Mouse (Mus musculus): ENCODE results near the gene Dusp16. TPM values are rescaled to one million over a fixed set of nuclear protein-coding genes. Genes with fewer than 3 reads are reported as not detected.

Gene Dusp16
- total and polyA plus RNA-seq, 2 experiments from 2014 or later: 3.2 to 3.9 TPM

DNA sequence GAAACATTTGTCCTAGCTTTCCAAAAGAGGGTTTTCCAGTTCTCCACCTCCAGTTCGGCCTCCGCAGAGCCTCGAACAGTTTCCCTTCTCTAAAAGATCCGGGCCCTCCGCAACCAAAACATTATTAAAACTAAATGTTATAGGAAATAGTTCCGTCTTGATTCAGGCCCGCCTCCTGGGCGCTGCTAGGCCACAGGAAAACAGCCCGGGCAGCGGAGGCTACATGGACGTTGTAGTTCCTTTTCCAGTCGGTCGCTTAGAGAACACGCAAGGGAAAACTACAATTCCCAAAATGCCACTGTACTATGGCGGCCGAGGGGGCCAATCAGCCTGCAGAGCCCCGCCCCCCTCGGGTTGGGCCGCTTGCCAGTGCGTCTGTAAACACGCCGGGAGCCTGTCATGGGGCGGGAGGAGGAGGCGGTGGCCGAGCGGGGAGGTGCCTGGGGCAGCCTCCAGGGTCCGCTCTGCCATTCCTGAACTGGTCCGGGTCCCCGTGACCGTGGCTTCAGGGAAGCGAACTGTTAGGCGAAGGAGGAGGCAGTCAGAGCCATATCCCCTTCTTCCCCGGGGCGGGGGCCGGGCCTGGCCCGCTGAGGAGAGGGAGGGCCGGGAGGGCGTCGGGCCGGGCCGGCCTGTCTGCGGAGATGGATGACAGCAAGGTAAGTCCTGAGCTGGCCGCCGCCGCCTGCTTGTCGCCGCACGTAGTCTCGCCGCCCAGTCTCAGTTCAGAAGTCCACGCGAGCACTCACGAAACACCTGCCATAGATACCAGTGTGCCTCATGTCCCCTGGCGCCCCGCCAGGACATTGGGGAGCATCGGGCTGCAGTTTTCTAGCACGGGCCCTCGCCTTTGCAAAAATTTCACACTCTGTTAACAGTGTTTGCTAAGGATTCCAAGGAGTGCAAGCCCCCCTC, 37.6 kb upstream of the Dusp16 start, which contains the start of gene Crebl2:
Gene Crebl2 (plus strand): TSS at position 369 of the 915 bp plus-strand sequence.
- DNase-seq (ENCODE audit: low spot score): peak; percentile 100
- Histone ChIP-seq H3K9me3 (ENCODE audit: low read length) (no peaks in the 10 kb centered on the region), H3K4me1 (ENCODE audit: insufficient read depth, low read length) (no peaks in the 10 kb centered on the region), H3K27ac (ENCODE audit: low read depth, low read length) (peak within 1 kb of the TSS; percentile 90), H3K36me3 (ENCODE audit: insufficient read depth, low read length) (no peaks in the 10 kb centered on the region), H3K9ac (replicated peaks; ENCODE audit: low read length, poor library complexity, severe bottlenecking) (peak within 1 kb of the TSS; percentile 86), H3K4me3 (ENCODE audit: low read depth, low read length) (peak within 1 kb of the TSS; percentile 77), H3K4me2 (ENCODE audit: low read depth, low read length, poor library complexity, severe bottlenecking) (peak within 1 kb of the TSS; percentile 79), H3K27me3 (ENCODE audit: insufficient read depth, low read length) (no peaks in the 10 kb centered on the region)
- under 1% methylated on average over 45 of the region's 58 CpGs for WGBS
- ATAC-seq (ENCODE audit: low FRiP score): peak; percentile 97
- peak; percentile 38; the same call in 1 of the 2 replicates for TF ChIP-seq CTCF (IDR thresholded peaks at IDR 0.05)

DNA sequence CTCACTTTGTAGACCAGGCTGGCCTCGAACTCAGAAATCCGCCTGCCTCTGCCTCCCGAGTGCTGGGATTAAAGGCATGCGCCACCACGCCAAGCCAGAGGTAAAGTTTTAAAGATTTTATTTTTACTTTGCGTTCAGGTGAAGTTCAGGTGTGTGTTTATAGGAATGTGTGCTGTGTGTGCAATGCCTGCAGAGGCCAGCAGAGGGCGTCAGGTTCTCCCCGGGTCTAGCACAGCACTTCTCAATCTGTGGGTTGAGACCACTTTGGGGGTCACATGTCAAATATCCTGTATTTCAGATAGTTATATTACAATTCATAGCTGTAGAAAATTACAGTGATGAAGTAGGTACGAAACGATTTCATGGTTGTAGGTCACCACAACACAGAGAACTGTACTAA, 30.4 kb upstream of the Dusp16 start:
- WGBS: 71% methylated on average over 10 of the region's 10 CpGs
- no peaks in the 10 kb centered on the region for H3K36me3 ChIP-seq (ENCODE audit: insufficient read depth, low read length)
- ATAC-seq (ENCODE audit: low FRiP score): no peak

DNA sequence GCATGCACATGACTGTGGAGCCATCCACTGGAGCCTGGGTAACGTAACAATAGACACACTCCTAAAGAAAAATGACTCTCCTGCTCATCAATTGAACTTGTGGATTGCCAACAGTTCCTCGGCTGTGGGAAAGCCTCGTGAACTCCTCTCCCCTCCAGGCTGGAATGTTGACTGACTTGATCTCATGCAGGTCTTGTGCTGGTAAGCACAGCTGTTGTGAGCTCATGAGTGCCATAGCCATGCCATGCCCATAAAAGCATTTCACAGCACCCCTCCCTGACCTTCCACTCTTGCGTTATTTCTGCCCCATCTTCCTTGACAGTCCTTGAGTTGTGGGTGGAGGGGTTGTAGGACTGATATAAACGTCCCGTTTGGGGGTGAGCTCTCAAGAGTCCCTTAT, 28.0 kb upstream of the Dusp16 start:
- Histone ChIP-seq H3K27me3 (ENCODE audit: insufficient read depth, low read length) (no peaks in the 10 kb centered on the region), H3K27ac (ENCODE audit: low read depth, low read length) (no peak overlapping the region), H3K4me2 (ENCODE audit: low read depth, low read length, poor library complexity, severe bottlenecking) (no peak overlapping the region), H3K9ac (replicated peaks; ENCODE audit: low read length, poor library complexity, severe bottlenecking) (no peak overlapping the region), H3K4me1 (ENCODE audit: insufficient read depth, low read length) (no peaks in the 10 kb centered on the region), H3K36me3 (ENCODE audit: insufficient read depth, low read length) (no peaks in the 10 kb centered on the region), H3K9me3 (ENCODE audit: low read length) (no peaks in the 10 kb centered on the region), H3K4me3 (ENCODE audit: low read depth, low read length) (no peak overlapping the region)
- no peak for TF ChIP-seq CTCF (IDR thresholded peaks at IDR 0.05)
- WGBS: 66% methylated on average over 6 of the region's 6 CpGs
- DNase-seq (ENCODE audit: low spot score) (no peak), ATAC-seq (ENCODE audit: low FRiP score) (no peak)

More for the DNA sequence above, 30.4 kb upstream of the Dusp16 start:
- no peaks in the 10 kb centered on the region for H3K27me3 ChIP-seq (ENCODE audit: insufficient read depth, low read length)
- H3K9ac ChIP-seq (replicated peaks; ENCODE audit: low read length, poor library complexity, severe bottlenecking): no peak overlapping the region
- DNase-seq (ENCODE audit: low spot score): no peak
- H3K9me3 ChIP-seq (ENCODE audit: low read length): no peaks in the 10 kb centered on the region
- H3K4me2 ChIP-seq (ENCODE audit: low read depth, low read length, poor library complexity, severe bottlenecking): no peak overlapping the region
- no peak overlapping the region for H3K27ac ChIP-seq (ENCODE audit: low read depth, low read length)
- peak; percentile 64 for TF ChIP-seq CTCF (IDR thresholded peaks at IDR 0.05)
- no peak overlapping the region for H3K4me3 ChIP-seq (ENCODE audit: low read depth, low read length)
- no peaks in the 10 kb centered on the region for H3K4me1 ChIP-seq (ENCODE audit: insufficient read depth, low read length)

DNA sequence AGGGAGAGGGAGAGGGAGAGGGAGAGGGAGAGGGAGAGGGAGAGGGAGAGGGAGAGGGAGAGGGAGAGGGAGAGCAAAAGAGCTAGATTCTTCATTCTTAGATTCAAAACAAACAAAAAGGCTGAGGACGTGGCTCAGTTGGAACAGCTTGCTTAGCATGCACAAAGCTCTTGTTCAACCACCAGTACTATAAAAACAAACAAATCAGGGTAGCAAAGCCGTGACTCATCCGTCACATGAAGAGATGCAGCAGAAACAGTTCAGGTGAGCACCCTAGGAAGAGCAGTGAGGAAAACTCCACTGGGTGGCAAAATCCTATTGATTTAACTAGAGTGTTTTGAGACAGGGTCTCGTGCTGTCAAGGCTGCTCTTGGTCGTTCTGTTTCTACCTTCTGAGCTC, 27.3 kb upstream of the Dusp16 start:
- Histone ChIP-seq H3K4me3 (ENCODE audit: low read depth, low read length) (no peak overlapping the region), H3K9me3 (ENCODE audit: low read length) (no peaks in the 10 kb centered on the region), H3K4me1 (ENCODE audit: insufficient read depth, low read length) (no peaks in the 10 kb centered on the region), H3K9ac (replicated peaks; ENCODE audit: low read length, poor library complexity, severe bottlenecking) (no peak overlapping the region), H3K36me3 (ENCODE audit: insufficient read depth, low read length) (no peaks in the 10 kb centered on the region), H3K27me3 (ENCODE audit: insufficient read depth, low read length) (no peaks in the 10 kb centered on the region), H3K27ac (ENCODE audit: low read depth, low read length) (no peak overlapping the region), H3K4me2 (ENCODE audit: low read depth, low read length, poor library complexity, severe bottlenecking) (no peak overlapping the region)
- ATAC-seq (ENCODE audit: low FRiP score): no peak
- TF ChIP-seq CTCF (IDR thresholded peaks at IDR 0.05): no peak
- 45% methylated on average over 5 of the region's 5 CpGs for WGBS
- no peak for DNase-seq (ENCODE audit: low spot score)

DNA sequence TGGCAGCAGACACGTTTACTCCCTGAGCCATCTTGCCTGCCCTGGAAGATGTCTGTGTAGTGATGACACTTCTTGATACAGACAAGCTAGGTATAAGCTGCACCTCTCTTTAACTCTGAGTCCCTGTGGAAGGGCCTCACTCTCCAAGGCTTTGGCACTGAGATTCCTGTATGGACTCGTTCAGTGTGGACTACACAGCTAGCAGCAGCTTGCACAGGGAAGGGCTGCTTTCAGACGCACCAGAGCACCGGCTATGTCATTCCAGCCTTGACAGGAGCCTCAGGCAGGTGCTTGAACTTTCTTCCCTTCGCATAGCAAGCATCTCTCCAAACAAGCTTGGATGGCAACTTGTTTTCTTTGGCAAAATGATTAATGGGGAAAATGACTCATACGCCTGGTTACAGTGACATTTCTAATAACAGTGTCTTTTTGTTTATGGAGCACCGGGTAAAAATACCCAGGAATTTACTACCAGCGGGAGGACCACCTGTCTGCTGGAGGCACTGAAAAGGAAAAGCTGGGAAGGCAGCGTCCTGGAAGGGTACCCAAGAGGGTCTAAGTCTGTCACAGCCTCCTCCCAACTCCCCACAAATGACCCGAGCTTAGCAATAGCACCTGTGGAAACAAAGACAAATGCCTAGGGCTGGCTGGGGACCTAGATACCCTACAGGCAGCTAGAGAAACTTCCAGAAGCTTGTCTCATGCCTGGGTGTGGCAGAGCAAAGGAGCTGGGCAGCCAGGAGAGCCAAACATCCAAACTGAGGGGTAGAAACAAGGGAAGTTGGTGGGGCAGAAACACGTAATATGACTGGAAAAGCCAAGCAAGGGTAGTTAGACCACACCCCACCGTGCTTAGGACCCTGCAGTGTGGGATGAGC, 24.9 kb upstream of the Dusp16 start:
- no peaks in the 10 kb centered on the region for H3K4me1 ChIP-seq (ENCODE audit: insufficient read depth, low read length)
- no peak for TF ChIP-seq CTCF (IDR thresholded peaks at IDR 0.05)
- no peaks in the 10 kb centered on the region for H3K9me3 ChIP-seq (ENCODE audit: low read length)
- no peak overlapping the region for H3K4me3 ChIP-seq (ENCODE audit: low read depth, low read length)
- ATAC-seq (ENCODE audit: low FRiP score): no peak
- H3K4me2 ChIP-seq (ENCODE audit: low read depth, low read length, poor library complexity, severe bottlenecking): no peak overlapping the region
- WGBS: 76% methylated on average over 12 of the region's 12 CpGs
- DNase-seq (ENCODE audit: low spot score): no peak
- no peaks in the 10 kb centered on the region for H3K36me3 ChIP-seq (ENCODE audit: insufficient read depth, low read length)
- H3K27me3 ChIP-seq (ENCODE audit: insufficient read depth, low read length): no peaks in the 10 kb centered on the region
- H3K9ac ChIP-seq (replicated peaks; ENCODE audit: low read length, poor library complexity, severe bottlenecking): no peak overlapping the region
- H3K27ac ChIP-seq (ENCODE audit: low read depth, low read length): no peak overlapping the region

Data from midbrain, postnatal 0 days (tissue).